Mouse (Mus musculus) central nervous system, embryonic 18 days (tissue): ENCODE results near the gene Dcp1b. TPM values are rescaled to one million over a fixed set of nuclear protein-coding genes. Genes with fewer than 3 reads are reported as not detected.

Experiments
- polyA plus RNA-seq: library from polyadenylated mRNA; depleted of rRNA; stranded (reverse); fragments of >200 nt; gene quantifications from 2 replicates; pipeline ENCODE4 v1.2.3, GENCODE M21; 2012; rRNA removed

Gene Dcp1b
- polyA plus RNA-seq: 32.8 and 33.1 TPM in 2 replicates

DNA sequence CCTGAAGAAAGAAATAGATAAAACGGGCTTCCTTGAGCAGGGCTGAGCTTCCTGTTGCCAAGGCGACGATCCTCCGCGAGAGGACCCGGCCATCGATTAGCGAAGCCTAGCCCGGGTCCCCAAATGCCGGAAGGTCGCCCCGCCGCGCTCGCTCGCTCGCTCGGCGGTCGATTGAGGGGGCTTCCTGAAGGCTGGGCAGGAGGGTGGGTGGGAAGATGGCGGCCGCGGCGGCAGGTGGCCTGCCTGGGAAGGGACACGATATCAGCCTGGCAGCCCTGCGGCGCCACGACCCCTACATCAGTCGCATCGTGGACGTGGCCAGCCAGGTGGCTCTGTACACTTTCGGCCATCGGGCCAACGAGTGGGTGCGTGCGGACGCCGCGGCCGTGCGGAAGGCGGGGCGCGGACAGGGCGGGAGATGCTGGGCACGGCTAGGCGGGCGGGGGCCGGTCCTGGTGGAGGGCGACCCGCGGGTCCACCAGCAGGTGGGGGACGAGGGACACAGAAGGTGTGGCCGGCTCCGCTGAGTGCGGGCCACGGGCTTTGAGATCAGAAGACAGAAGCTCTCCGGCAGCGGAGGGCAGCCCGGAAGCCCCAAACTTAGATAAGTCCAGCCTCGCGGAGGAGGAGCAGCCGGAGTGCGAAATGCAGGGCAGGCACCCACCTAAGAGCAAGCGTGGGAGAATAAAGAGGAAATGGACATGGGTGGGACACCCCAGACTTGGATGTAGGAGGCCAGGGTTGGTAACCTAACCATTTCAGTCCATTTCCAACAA lies at the start of gene Dcp1b:
Dcp1b (plus strand) TSS at position 176 of the 776 bp plus-strand sequence.

DNA sequence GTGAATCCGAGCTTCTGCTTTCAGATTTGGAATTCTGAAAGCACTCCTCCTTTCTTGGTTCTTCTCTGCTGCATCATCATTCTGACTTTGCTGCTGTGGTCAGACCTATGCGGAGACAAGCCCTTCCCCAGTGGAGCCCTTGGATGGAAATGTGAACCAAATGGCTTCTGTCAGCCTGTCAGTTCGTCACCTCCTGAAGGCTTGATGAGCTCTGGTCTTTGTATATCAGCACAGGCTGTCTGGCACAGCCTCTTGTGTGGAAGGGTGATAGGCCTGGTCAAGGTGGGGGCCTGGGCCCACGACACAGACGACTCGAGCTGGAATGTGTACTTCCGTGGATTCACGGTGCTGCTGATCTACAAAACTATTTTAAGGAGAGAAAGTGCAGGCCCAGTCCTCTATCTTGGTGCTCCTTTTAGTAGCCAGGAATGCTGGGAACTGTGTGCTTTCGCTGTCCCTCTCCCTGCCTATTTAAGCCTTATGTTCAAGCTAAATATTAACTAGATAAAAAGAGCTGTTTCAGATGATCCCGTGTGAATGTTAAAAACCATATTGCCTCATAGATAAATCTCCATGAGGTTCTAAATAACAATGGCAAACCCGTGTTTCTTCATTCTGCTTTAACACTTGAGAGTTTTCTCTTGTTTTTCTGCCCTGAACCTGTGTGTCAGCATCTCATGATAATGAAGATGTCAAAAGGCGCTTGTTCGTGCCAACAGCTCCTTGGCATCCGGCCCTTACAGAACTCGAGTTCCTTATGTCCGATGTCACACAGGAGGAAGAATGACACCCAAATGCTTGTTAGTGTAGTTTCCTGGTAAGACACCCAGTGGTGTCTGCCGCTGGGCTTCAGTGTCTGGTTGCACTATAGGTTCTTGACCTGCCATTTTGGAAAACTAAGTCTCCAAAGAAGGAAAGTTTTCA lies 21.6 kb downstream of the Dcp1b start, which contains the start of gene Cacna1c:
Cacna1c (minus strand) TSS at position 37 of the 924 bp plus-strand sequence.

DNA sequence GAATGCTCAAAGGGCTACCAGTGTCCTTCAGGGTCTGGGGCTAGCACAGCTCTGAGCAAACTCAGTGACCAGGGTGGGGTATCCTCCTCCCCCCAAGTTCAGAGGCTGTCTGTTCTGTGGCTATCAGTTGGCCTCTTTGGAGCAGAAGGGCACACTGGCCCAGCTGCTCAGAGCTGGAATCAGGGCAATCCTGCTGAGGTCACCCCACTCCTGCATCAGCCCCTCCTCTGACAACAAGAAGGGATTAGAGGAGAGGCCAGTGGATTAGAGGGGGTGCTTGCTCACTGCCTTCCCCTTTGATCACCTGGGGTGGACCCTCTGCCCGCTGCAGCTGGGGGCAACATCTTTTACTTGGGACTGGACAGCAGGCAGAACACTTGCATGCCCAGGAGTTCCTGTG lies 61.2 kb downstream of the Dcp1b start, which contains the start of gene Cacna2d4:
Cacna2d4 (plus strand) TSS at position 286 of the 400 bp plus-strand sequence.

Other genes with a start within 250 kb of the Dcp1b start
- 15.4 and 16.8 TPM in 2 replicates for gene Cacna1c, start 21.2 kb downstream of the Dcp1b start, polyA plus RNA-seq
- gene Cacna2d4, start 61.3 kb downstream of the Dcp1b start, polyA plus RNA-seq: 0.12 and 0.74 TPM in 2 replicates
- 18.9 and 19.2 TPM in 2 replicates for gene Lrtm2, start 155.5 kb downstream of the Dcp1b start, polyA plus RNA-seq
- 40.1 and 41.8 TPM in 2 replicates for gene Adipor2, start 242.5 kb downstream of the Dcp1b start, polyA plus RNA-seq